Mouse (Mus musculus) myocyte (in vitro differentiated cells): Measurements from ENCODE around the gene Pank1.

Source experiments
- CEBPB ChIP-seq: IDR thresholded peaks from 2 replicates; pipeline ENCODE4 v1.6.1; 2011; ENCODE audit warnings: mild to moderate bottlenecking, moderate library complexity; ENCODE audit not compliant: poor library complexity, insufficient read depth, severe bottlenecking
- E2F4 ChIP-seq: IDR thresholded peaks from one replicate; pipeline ENCODE4 v1.6.1; 2011; ENCODE audit warnings: mild to moderate bottlenecking, control low read depth, moderate library complexity; ENCODE audit not compliant: insufficient read depth
- MAX ChIP-seq: IDR thresholded peaks from one replicate; pipeline ENCODE4 v1.6.1; 2011; ENCODE audit warnings: low read depth, mild to moderate bottlenecking, control low read depth
- MYOD1 ChIP-seq, 3 experiments: IDR thresholded peaks; one replicate each; pipeline ENCODE4 v1.6.1; 2011; ENCODE audit warnings: control low read depth in 2 of 3, low read depth in 2 of 3, mild to moderate bottlenecking in 2 of 3, moderate library complexity in 1 of 3; ENCODE audit not compliant: insufficient read length in 2 of 3, control insufficient read depth in 1 of 3
- MYOG ChIP-seq, 3 experiments: IDR thresholded peaks; one replicate each; pipeline ENCODE4 v1.6.1; 2011; ENCODE audit warnings: control low read depth in 2 of 3, low read depth in 2 of 3, mild to moderate bottlenecking in 2 of 3; ENCODE audit not compliant: insufficient read length in 2 of 3, control insufficient read depth in 1 of 3, insufficient read depth in 1 of 3
- POLR2A ChIP-seq: IDR thresholded peaks from one replicate; pipeline ENCODE4 v1.6.1; 2011; ENCODE audit warnings: low read depth, mild to moderate bottlenecking, control low read depth, moderate library complexity; ENCODE audit not compliant: insufficient read length
- POLR2AphosphoS2 ChIP-seq: IDR thresholded peaks from one replicate; pipeline ENCODE4 v1.6.1; 2011; ENCODE audit warnings: low read depth, control low read depth; ENCODE audit not compliant: insufficient read length
- SRF ChIP-seq: IDR thresholded peaks from one replicate; pipeline ENCODE4 v1.6.1; 2011; ENCODE audit warnings: low read depth; ENCODE audit not compliant: control insufficient read depth, insufficient read length
- TCF12 ChIP-seq: IDR thresholded peaks from one replicate; pipeline ENCODE4 v1.6.1; 2011; ENCODE audit warnings: mild to moderate bottlenecking, control low read depth; ENCODE audit not compliant: poor library complexity, insufficient read depth, severe bottlenecking
- USF1 ChIP-seq: IDR thresholded peaks from one replicate; pipeline ENCODE4 v1.6.1; 2011; ENCODE audit warnings: low read depth, mild to moderate bottlenecking, control low read depth, moderate library complexity

DNA sequence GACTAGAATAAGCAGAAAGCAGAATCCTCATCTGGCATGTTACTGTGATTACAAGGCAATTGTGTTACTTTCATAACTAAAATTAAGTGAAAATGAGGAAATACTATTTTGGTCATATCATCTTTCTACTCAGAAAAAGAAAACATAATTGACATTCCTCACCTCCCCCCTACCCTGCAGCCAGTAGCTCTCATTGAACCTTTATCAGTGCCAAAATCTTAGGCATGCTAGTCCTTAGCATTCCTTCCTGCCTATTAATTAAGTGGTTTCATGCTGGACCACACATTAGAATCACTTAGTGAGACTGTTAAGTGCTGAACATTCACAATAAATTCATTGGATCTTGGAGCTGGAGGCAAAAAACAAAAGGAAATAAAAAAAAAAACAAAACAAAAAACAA, 101.2 kb downstream of the Pank1 start:
- TF ChIP-seq MYOD1 (IDR thresholded peaks at IDR 0.05; ENCODE audit: control insufficient read depth in 1 of 3, insufficient read length in 2 of 3, low read depth in 2 of 3) (no peak), MAX (no peak), POLR2A (no peak), POLR2AphosphoS2 (no peak), USF1 (no peak), CEBPB (no peak), MYOG (IDR thresholded peaks at IDR 0.05; ENCODE audit: control insufficient read depth in 1 of 3, insufficient read depth in 1 of 3, insufficient read length in 2 of 3, low read depth in 2 of 3) (no peak), E2F4 (no peak), SRF (no peak), TCF12 (no peak)
